Mouse (Mus musculus) ES-E14 (cell line): Measurements from ENCODE around the gene Tshz2. TPM values are rescaled to one million over a fixed set of nuclear protein-coding genes. Genes with fewer than 3 reads are reported as not detected.

ENCODE experiments used
- DNase-seq: peaks from one replicate; pipeline ENCODE4 v3.0.0-alpha.2; 2013; ENCODE audit warnings: low read depth, low spot score
- H3K27ac ChIP-seq: 2 replicates; pipeline ENCODE4 v1.5.1; 2012; ENCODE audit warnings: low read depth, mild to moderate bottlenecking, low read length, moderate library complexity, mixed read lengths; ENCODE audit not compliant: poor library complexity, insufficient read depth, severe bottlenecking
- H3K36me3 ChIP-seq: 2 replicates; pipeline ENCODE4 v1.6.1; 2012; ENCODE audit warnings: mild to moderate bottlenecking, low read length, moderate library complexity, mixed read lengths; ENCODE audit not compliant: control insufficient read depth, poor library complexity, insufficient read depth, severe bottlenecking
- H3K4me1 ChIP-seq, 2 experiments: fragments of 150-350 bp in 1 of 2; sonication (generic) in 1 of 2; 2 replicates each; pipeline ENCODE4 v1.6.1; 2012; ENCODE audit warnings: low read length in 2 of 2, mild to moderate bottlenecking in 1 of 2, mixed read lengths in 1 of 2; ENCODE audit not compliant: control insufficient read depth in 2 of 2, insufficient read depth in 2 of 2, poor library complexity in 1 of 2
- H3K4me3 ChIP-seq, 2 experiments: fragments of 150-350 bp in 1 of 2; sonication (generic) in 1 of 2; 2 replicates each; pipeline ENCODE4 v1.5.1; 2012; ENCODE audit warnings: low read length in 2 of 2, low read depth in 1 of 2, mild to moderate bottlenecking in 1 of 2, mixed read lengths in 1 of 2; ENCODE audit not compliant: insufficient read depth in 1 of 2, poor library complexity in 1 of 2, severe bottlenecking in 1 of 2
- H3K9ac ChIP-seq: 2 replicates; pipeline ENCODE4 v1.6.1; 2012; ENCODE audit warnings: low read depth, mild to moderate bottlenecking, low read length, mixed read lengths; ENCODE audit not compliant: poor library complexity, insufficient read depth, severe bottlenecking
- H3K9me3 ChIP-seq: fragments of 150-350 bp; sonication (generic); 2 replicates; pipeline ENCODE4 v1.6.1; 2012; ENCODE audit warnings: low read depth, mild to moderate bottlenecking, low read length; ENCODE audit not compliant: control insufficient read depth, insufficient read depth
- CHD2 ChIP-seq: IDR thresholded peaks from 2 replicates; pipeline ENCODE4 v1.6.1; 2014; ENCODE audit warnings: mild to moderate bottlenecking, low read depth, low read length, inconsistent platforms
- HCFC1 ChIP-seq: IDR thresholded peaks from 2 replicates; pipeline ENCODE4 v1.6.1; 2012; ENCODE audit warnings: low read length, inconsistent platforms, borderline replicate concordance; ENCODE audit not compliant: insufficient read depth
- MAFK ChIP-seq: IDR thresholded peaks from 2 replicates; pipeline ENCODE4 v1.6.1; 2014; ENCODE audit warnings: mild to moderate bottlenecking, low read depth, low read length, inconsistent platforms; ENCODE audit not compliant: insufficient read depth
- ZC3H11A ChIP-seq: IDR thresholded peaks from 2 replicates; pipeline ENCODE4 v1.6.1; 2012; ENCODE audit warnings: low read depth, mild to moderate bottlenecking, inconsistent platforms, low read length, borderline replicate concordance
- ZNF384 ChIP-seq: IDR thresholded peaks from 2 replicates; pipeline ENCODE4 v1.6.1; 2012; ENCODE audit warnings: low read depth, low read length, inconsistent platforms
- in situ Hi-C, 2 experiments: fragments of 600-800 bp; cut with MboI; formaldehyde crosslinking; loops; one replicate each; pipeline ENCODE4 v1.15.1; 2025; ENCODE audit warnings: low sequenced_read_pairs in 2 of 2, inconsistent platforms in 1 of 2; ENCODE audit not compliant: unreplicated experiment in 2 of 2
- total RNA-seq: library from RNA; depleted of rRNA; stranded (reverse); fragments of 300-350 nt; gene quantifications from 2 replicates; pipeline ENCODE4 v1.2.3, GENCODE M21; 2012

Gene Tshz2
- total RNA-seq, 1 experiment, result 0.27 TPM

- H3K9me3 ChIP-seq, result no peaks in the 10 kb centered on the region
- no peak overlapping the region for H3K27ac ChIP-seq
- DNase-seq, result no peak
- TF ChIP-seq ZNF384, result no peak
- no peak for TF ChIP-seq MAFK
- no peak for TF ChIP-seq CHD2
- TF ChIP-seq HCFC1, result no peak
- no peak for TF ChIP-seq ZC3H11A
- H3K4me3 ChIP-seq, result no peak overlapping the region
- H3K4me1 ChIP-seq, result peaks cover 0 to 3% of the 10 kb centered on the region in 2 experiments; a peak in 1 of 4 replicates
- no peaks in the 10 kb centered on the region for H3K36me3 ChIP-seq
- in situ Hi-C loops, result no loop called here
- H3K9ac ChIP-seq, result no peak overlapping the region
Measured at GRCm38 (mm10) chr2:170069976-170070375, 437.2 kb downstream of the Tshz2 start.

GRCm38 (mm10) chr2:170070641-170071241 lies 437.9 kb downstream of the Tshz2 start:
- H3K4me3 ChIP-seq, result peak overlapping the region; percentile 43 to 50
- no peaks in the 10 kb centered on the region for H3K36me3 ChIP-seq
- in situ Hi-C loops, result no loop called here
- peak; percentile 91 for TF ChIP-seq CHD2
- no peak for TF ChIP-seq MAFK
- no peak for DNase-seq
- H3K27ac ChIP-seq, result no peak overlapping the region
- H3K9me3 ChIP-seq, result no peaks in the 10 kb centered on the region
- H3K4me1 ChIP-seq, result peaks cover 0 to 3% of the 10 kb centered on the region in 2 experiments; a peak in 1 of 4 replicates
- peak overlapping the region; percentile 59; the same call in 1 of the 2 replicates for H3K9ac ChIP-seq

GRCm38 (mm10) chr2:170076941-170077490 lies 444.2 kb downstream of the Tshz2 start:
- in situ Hi-C loops, result no loop called here
- H3K36me3 ChIP-seq, result no peaks in the 10 kb centered on the region
- TF ChIP-seq ZC3H11A (no peak), MAFK (no peak), ZNF384 (no peak), CHD2 (no peak), HCFC1 (no peak)
- H3K9me3 ChIP-seq, result no peaks in the 10 kb centered on the region
- no peak overlapping the region for H3K27ac ChIP-seq
- H3K4me3 ChIP-seq, result no peak overlapping the region
- no peak for DNase-seq
- peaks cover 2 to 3% of the 10 kb centered on the region in 2 experiments; a peak in 2 of 4 replicates for H3K4me1 ChIP-seq
- no peak overlapping the region for H3K9ac ChIP-seq

GRCm38 (mm10) chr2:170078041-170078440 lies 445.2 kb downstream of the Tshz2 start:
- no peak for TF ChIP-seq CHD2
- TF ChIP-seq ZNF384, result no peak
- TF ChIP-seq ZC3H11A, result no peak
- TF ChIP-seq MAFK, result no peak
- TF ChIP-seq HCFC1, result no peak
- Histone ChIP-seq H3K4me3 (no peak overlapping the region), H3K36me3 (no peaks in the 10 kb centered on the region), H3K9ac (no peak overlapping the region), H3K9me3 (no peaks in the 10 kb centered on the region), H3K27ac (no peak overlapping the region), H3K4me1 (peaks cover 2 to 3% of the 10 kb centered on the region in 2 experiments; a peak in 2 of 4 replicates)
- no peak for DNase-seq
- in situ Hi-C loops, result no loop called here
